Mouse (Mus musculus) hindbrain, embryonic 11.5 days (tissue): ENCODE data around the gene Galnt16. TPM values are rescaled to one million over a fixed set of nuclear protein-coding genes. Genes with fewer than 3 reads are reported as not detected.

ENCODE experiments used
- polyA plus RNA-seq: library from polyadenylated mRNA; unstranded; fragments of >200 nt; fragmentation: Nextera tagmentation; extraction: Ambion mirVana; gene quantifications from 2 replicates; pipeline ENCODE4 v1.2.1, GENCODE M21; 2014

Galnt16 gene
- polyA plus RNA-seq, 1 experiment from 2014 or later = 9.1 TPM

Other genes with a start within 250 kb of the Galnt16 start
- 14.5 and 15.1 TPM in 2 replicates for gene Dcaf5, start 81.7 kb upstream of the Galnt16 start, polyA plus RNA-seq
- 41.3 and 46.3 TPM in 2 replicates for gene Exd2, start 55.2 kb upstream of the Galnt16 start, polyA plus RNA-seq
- gene Slc39a9, start 125.6 kb downstream of the Galnt16 start, polyA plus RNA-seq = 24.9 and 25.6 TPM in 2 replicates
- 322 and 356 TPM in 2 replicates for gene Erh, start 126.1 kb downstream of the Galnt16 start, polyA plus RNA-seq
- 1.1 and 1.2 TPM in 2 replicates for gene Plekhd1, start 174.3 kb downstream of the Galnt16 start, polyA plus RNA-seq
- gene Ccdc177, start 242.4 kb downstream of the Galnt16 start, polyA plus RNA-seq = 3.9 and 4.6 TPM in 2 replicates